Mouse (Mus musculus): ENCODE data around the gene Prss22. TPM values are rescaled to one million over a fixed set of nuclear protein-coding genes. Genes with fewer than 3 reads are reported as not detected.

Prss22 gene
- polyA plus RNA-seq, 1 experiment from 2014 or later, result 3.4 TPM

- TF ChIP-seq EP300 (optimal IDR thresholded peaks at IDR 0.05) (no peak), CTCF (IDR thresholded peaks at IDR 0.05; ENCODE audit: low read depth) (no peak)
- no peak for DNase-seq (ENCODE audit: low spot score)
- no peaks in the 10 kb centered on the region for H3K9me3 ChIP-seq (ENCODE audit: control insufficient read depth, low read length)
- H3K36me3 ChIP-seq (ENCODE audit: control insufficient read depth, insufficient read depth, low read length), result no peaks in the 10 kb centered on the region
- no peak overlapping the region for H3K4me2 ChIP-seq (replicated peaks; ENCODE audit: low read depth)
- ATAC-seq (ENCODE audit: low FRiP score, low TSS enrichment), result no peak
- no peak overlapping the region for H3K4me3 ChIP-seq (ENCODE audit: low read depth, low read length)
- no peaks in the 10 kb centered on the region for H3K4me1 ChIP-seq (replicated peaks; ENCODE audit: control insufficient read depth, insufficient read depth)
- no peaks in the 10 kb centered on the region for H3K27me3 ChIP-seq (ENCODE audit: control insufficient read depth, insufficient read depth, low read length)
- H3K27ac ChIP-seq (replicated peaks), result no peak overlapping the region
- H3K9ac ChIP-seq (ENCODE audit: low read length), result no peak overlapping the region
- 51% methylated on average over 7 of the region's 7 CpGs for WGBS
These were observed 3.2 kb downstream of the Prss22 start for GRCm38 (mm10) chr17:23994667-23995066.

- peak overlapping the region; percentile 17; the same call in 1 of the 2 replicates for H3K4me3 ChIP-seq (ENCODE audit: low read depth, low read length)
- H3K9ac ChIP-seq (ENCODE audit: low read length), result peak overlapping the region; percentile 53
- WGBS, result 9% methylated on average over 30 of the region's 31 CpGs
- peak; percentile 88 for TF ChIP-seq CTCF (IDR thresholded peaks at IDR 0.05; ENCODE audit: low read depth)
- TF ChIP-seq EP300 (optimal IDR thresholded peaks at IDR 0.05), result peak; percentile 35
- H3K4me2 ChIP-seq (replicated peaks; ENCODE audit: low read depth), result peak overlapping the region; percentile 46
- H3K4me1 ChIP-seq (replicated peaks; ENCODE audit: control insufficient read depth, insufficient read depth), result no peaks in the 10 kb centered on the region
- DNase-seq (ENCODE audit: low spot score) (peak; percentile 94), ATAC-seq (ENCODE audit: low FRiP score, low TSS enrichment) (peak; percentile 64)
- no peaks in the 10 kb centered on the region for H3K9me3 ChIP-seq (ENCODE audit: control insufficient read depth, low read length)
- H3K27ac ChIP-seq (replicated peaks), result no peak overlapping the region
- no peaks in the 10 kb centered on the region for H3K36me3 ChIP-seq (ENCODE audit: control insufficient read depth, insufficient read depth, low read length)
- H3K27me3 ChIP-seq (ENCODE audit: control insufficient read depth, insufficient read depth, low read length), result no peaks in the 10 kb centered on the region
These were observed 4.1 kb downstream of the Prss22 start for GRCm38 (mm10) chr17:23993559-23994428.

DNA sequence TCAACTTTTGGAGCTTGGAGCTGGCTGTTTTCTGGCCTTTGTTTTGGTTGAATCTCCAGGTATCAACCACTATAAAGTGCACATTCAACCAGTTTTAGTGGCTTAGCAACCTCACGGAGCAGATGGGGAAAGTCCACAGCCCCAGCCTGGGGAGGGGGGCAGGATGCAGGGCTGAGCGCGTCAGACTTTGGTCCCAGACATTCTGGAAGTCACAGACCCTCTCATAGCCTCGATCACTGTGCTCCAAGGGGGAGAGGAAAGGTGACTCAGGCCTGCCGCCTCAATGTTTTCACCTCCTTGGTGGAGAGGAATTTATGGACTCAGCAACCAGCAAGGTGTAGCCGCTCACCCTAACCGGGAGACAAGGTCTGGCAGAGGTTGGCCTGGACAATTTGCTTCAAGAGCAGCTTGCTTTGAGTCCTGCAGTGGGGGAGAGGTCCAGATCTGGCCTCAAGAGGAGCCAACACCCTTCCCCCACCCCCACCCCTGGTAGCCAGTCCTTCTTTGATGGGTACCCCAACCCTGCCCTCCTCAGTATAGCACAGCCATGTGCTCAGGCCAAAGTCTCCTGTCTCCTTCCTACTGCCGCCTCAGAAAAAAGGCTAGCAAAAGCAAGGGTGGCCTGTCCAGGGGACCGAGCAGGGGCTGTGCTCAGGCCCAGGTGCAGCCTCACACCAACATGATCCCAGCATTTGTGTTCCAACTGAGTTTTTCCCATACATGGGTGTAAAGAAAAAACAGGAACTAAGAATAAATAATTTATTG is 4.9 kb downstream of the Prss22 start:
- peak; percentile 30 for ATAC-seq (ENCODE audit: low FRiP score, low TSS enrichment)
- 60% methylated on average over 9 of the region's 9 CpGs for WGBS

DNA sequence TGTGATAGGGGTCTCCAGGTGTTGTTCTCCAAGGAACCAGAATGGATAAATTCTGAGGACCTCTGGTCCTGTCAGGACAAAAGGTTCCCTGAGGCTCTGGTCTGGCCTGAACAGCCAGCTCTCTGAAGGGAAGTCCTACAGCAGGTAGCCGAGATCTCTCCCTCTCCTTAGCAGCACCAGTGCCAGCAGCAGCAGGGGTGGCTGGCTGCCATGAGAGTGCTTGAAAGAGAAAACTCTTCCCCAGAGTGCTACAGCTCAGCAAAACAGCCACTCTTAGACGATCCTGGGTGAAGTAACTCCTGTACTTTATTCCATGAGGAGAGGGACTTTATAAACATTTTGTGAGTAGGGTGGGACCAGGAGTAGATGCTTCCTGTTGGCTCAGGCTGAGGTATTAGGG is 8.1 kb downstream of the Prss22 start:
- no peak for ATAC-seq (ENCODE audit: low FRiP score, low TSS enrichment)
- DNase-seq (ENCODE audit: low spot score), result no peak
- WGBS, result 35% methylated on average over 2 of the region's 2 CpGs
- Histone ChIP-seq H3K4me3 (ENCODE audit: low read depth, low read length) (no peak overlapping the region), H3K27ac (replicated peaks) (no peak overlapping the region), H3K9ac (ENCODE audit: low read length) (no peak overlapping the region), H3K4me2 (replicated peaks; ENCODE audit: low read depth) (no peak overlapping the region), H3K36me3 (ENCODE audit: control insufficient read depth, insufficient read depth, low read length) (no peaks in the 10 kb centered on the region), H3K27me3 (ENCODE audit: control insufficient read depth, insufficient read depth, low read length) (no peaks in the 10 kb centered on the region), H3K4me1 (replicated peaks; ENCODE audit: control insufficient read depth, insufficient read depth) (no peaks in the 10 kb centered on the region), H3K9me3 (ENCODE audit: control insufficient read depth, low read length) (no peaks in the 10 kb centered on the region)
- no peak for TF ChIP-seq CTCF (IDR thresholded peaks at IDR 0.05; ENCODE audit: low read depth)
- no peak for TF ChIP-seq EP300 (optimal IDR thresholded peaks at IDR 0.05)

More for the DNA sequence above, 4.9 kb downstream of the Prss22 start:
- Histone ChIP-seq H3K27me3 (ENCODE audit: control insufficient read depth, insufficient read depth, low read length) (no peaks in the 10 kb centered on the region), H3K27ac (replicated peaks) (no peak overlapping the region), H3K9ac (ENCODE audit: low read length) (0 out of 2 replicates have a peak overlapping the region, but pooled peaks have one; percentile 27), H3K4me1 (replicated peaks; ENCODE audit: control insufficient read depth, insufficient read depth) (no peaks in the 10 kb centered on the region), H3K9me3 (ENCODE audit: control insufficient read depth, low read length) (no peaks in the 10 kb centered on the region), H3K4me3 (ENCODE audit: low read depth, low read length) (peak overlapping the region; percentile 8; the same call in 1 of the 2 replicates), H3K4me2 (replicated peaks; ENCODE audit: low read depth) (peak overlapping the region; percentile 46; the same call in 1 of the 2 replicates), H3K36me3 (ENCODE audit: control insufficient read depth, insufficient read depth, low read length) (no peaks in the 10 kb centered on the region)
- TF ChIP-seq EP300 (optimal IDR thresholded peaks at IDR 0.05) (no peak), CTCF (IDR thresholded peaks at IDR 0.05; ENCODE audit: low read depth) (no peak)
- DNase-seq (ENCODE audit: low spot score), result no peak

- no peaks in the 10 kb centered on the region for H3K27me3 ChIP-seq (ENCODE audit: control insufficient read depth, insufficient read depth, low read length)
- WGBS, result 71% methylated on average over 1 of the region's 1 CpGs
- no peaks in the 10 kb centered on the region for H3K9me3 ChIP-seq (ENCODE audit: control insufficient read depth, low read length)
- no peak overlapping the region for H3K27ac ChIP-seq (replicated peaks)
- H3K9ac ChIP-seq (ENCODE audit: low read length), result no peak overlapping the region
- H3K4me1 ChIP-seq (replicated peaks; ENCODE audit: control insufficient read depth, insufficient read depth), result no peaks in the 10 kb centered on the region
- no peak for DNase-seq (ENCODE audit: low spot score)
- TF ChIP-seq EP300 (optimal IDR thresholded peaks at IDR 0.05), result no peak
- no peak for TF ChIP-seq CTCF (IDR thresholded peaks at IDR 0.05; ENCODE audit: low read depth)
- no peak overlapping the region for H3K4me2 ChIP-seq (replicated peaks; ENCODE audit: low read depth)
- no peak for ATAC-seq (ENCODE audit: low FRiP score, low TSS enrichment)
- no peak overlapping the region for H3K4me3 ChIP-seq (ENCODE audit: low read depth, low read length)
- no peaks in the 10 kb centered on the region for H3K36me3 ChIP-seq (ENCODE audit: control insufficient read depth, insufficient read depth, low read length)
These were observed 12.9 kb downstream of the Prss22 start for GRCm38 (mm10) chr17:23984989-23985388.

Data from stomach, postnatal 0 days (tissue).